Mouse (Mus musculus): ENCODE data around the gene Pth. TPM values are rescaled to one million over a fixed set of nuclear protein-coding genes. Genes with fewer than 3 reads are reported as not detected.

Gene Pth
- total and polyA plus RNA-seq, 2 experiments from 2014 or later = not detected

DNA sequence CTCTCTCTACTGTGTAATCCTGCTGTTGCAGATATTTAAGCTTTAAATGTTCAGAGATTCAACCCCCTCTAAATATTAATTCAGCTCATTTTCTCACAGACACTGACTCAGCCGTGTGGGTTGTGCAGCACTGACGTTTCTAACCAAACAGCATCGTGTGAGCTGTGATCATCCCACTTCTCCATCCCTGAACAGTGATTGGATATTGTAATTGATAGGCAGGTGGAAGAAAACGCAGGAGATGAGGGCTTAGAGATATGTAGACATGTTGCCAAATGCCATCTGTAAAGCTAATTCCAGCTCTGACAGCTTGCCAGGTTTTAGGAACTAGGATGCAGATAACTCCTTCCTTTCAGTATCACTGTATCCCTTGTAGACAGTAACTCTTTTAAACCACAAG, 41.1 kb downstream of the Pth start:
- Histone ChIP-seq H3K27ac (peak overlapping the region; percentile 34; the same call in 1 of the 2 replicates), H3K4me1 (ENCODE audit: insufficient read depth, low read length) (no peaks in the 10 kb centered on the region), H3K36me3 (ENCODE audit: insufficient read depth, low read length) (no peaks in the 10 kb centered on the region), H3K4me3 (ENCODE audit: low read length) (peak overlapping the region; percentile 21; the same call in 1 of the 2 replicates), H3K9ac (replicated peaks; ENCODE audit: low read length) (no peak overlapping the region), H3K27me3 (ENCODE audit: insufficient read depth, low read length) (no peaks in the 10 kb centered on the region), H3K4me2 (ENCODE audit: low read depth, low read length) (peak overlapping the region; percentile 52), H3K9me3 (ENCODE audit: low read length) (no peaks in the 10 kb centered on the region)
- no peak for TF ChIP-seq CTCF (IDR thresholded peaks at IDR 0.05; ENCODE audit: low read depth)
- 18% methylated on average over 4 of the region's 4 CpGs for WGBS
- peak; percentile 94 for ATAC-seq
- peak; percentile 80 for DNase-seq (ENCODE audit: low spot score)

Other genes with a start within 250 kb of the Pth start
- gene Arntl, start 181.1 kb downstream of the Pth start, total RNA-seq (2014; rRNA removed) = 23.5 and 29.9 TPM in 2 replicates
- gene Arntl, start 181.1 kb downstream of the Pth start, polyA plus RNA-seq (2015; fragmentation: Nextera tagmentation; extraction: Ambion mirVana) = 19.8 and 22.2 TPM in 2 replicates
- 49.0 and 52.9 TPM in 2 replicates for gene Btbd10, start 19.2 kb downstream of the Pth start, total RNA-seq (2014; rRNA removed)
- gene Btbd10, start 19.2 kb downstream of the Pth start, polyA plus RNA-seq (2015; fragmentation: Nextera tagmentation; extraction: Ambion mirVana) = 71.4 and 75.2 TPM in 2 replicates
- gene Far1, start 125.3 kb upstream of the Pth start, total RNA-seq (2014; rRNA removed) = 38.4 and 52.9 TPM in 2 replicates
- 46.5 and 47.5 TPM in 2 replicates for gene Far1, start 125.3 kb upstream of the Pth start, polyA plus RNA-seq (2015; fragmentation: Nextera tagmentation; extraction: Ambion mirVana)